Mouse (Mus musculus) right cerebral cortex, postnatal 25 days (tissue): ENCODE data around the gene Il10rb.

Experiments used
- DNase-seq: peaks from one replicate; pipeline ENCODE4 v3.0.0; 2022

Il10rb gene

DNA sequence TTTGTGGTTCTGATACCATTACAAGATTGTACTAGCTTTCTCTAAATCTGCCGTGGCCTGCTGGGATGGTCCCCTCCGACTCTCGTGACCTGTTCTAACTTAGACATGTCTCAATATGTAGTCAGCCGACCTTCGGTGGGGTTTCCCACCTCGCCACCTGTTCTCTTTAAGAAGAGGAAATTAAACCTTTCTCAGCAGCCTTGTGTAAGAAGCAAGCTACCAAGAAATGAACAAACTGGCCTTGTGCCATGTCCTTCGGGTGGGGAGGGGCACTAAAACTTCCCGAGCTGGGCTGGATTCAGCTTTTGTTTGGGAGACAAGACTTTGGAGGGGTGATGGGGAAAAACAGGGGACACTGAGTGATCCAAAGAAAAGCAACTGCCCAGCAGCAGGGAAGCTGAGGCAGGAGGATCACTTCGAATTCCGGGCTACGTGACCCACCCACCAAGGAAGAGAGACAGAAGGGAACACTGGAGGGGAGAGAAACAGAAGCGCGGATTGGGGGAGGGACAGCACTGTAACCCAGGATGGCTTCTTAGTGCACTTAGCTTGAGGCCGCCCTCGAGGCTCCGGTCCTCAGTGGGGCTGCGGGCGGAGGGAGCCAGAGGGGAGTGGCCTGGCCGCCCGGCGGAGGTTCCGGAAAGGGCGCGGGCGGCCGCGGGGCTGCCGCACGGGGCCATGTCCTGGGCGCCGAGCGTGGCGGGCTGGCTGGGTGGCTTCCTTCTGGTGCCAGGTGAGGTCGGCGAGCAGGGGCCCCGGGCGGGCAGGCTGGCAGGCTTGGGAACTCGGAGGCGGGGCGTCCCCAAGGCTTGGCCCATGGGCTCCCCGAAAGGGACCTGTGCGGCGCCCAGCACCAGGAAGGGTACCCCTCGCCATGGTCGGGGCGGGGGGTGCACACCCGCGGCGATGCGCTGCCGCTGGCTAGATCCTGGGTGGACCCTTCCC, at the start of gene Il10rb:
Il10rb (plus strand) TSS at position 525 of the 945 bp plus-strand sequence.
- DNase-seq: peak; percentile 55

DNA sequence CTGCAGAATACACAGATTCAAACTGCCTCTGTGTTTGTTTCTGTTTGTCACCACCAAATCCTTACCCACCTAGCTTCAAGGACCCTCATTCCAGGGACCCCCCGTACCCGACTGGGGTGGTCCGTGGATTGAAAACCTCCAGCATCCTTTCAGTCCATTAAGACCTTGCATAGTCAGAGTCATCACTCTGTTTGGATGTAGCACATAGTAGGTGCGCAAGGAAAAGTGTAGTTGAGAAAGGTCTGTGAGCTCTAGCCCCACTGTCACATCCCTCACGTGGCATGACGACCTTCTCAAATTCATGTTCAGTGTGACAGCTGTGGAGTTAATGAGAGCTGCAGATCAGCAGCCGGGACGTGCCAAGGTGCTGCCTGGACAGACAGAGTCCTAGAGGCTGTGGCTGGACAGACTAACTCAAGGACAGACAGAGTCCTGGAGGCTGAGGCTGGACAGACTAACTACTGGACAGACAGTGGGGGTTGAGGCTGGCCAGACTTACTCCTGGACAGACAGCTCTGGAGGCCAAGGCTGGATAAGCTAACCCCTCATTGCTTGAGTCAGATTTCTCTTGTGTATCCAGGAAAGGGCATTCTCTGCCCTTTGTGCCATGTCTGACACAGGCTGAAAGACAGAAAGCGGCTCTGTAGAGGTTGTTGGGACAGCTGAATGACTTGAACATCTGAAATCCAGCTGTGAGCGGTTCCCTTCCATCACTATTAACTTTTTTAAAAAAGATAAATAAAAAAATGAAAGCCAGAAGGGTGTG, 49.0 kb upstream of the Il10rb start:
- DNase-seq: no peak

DNA sequence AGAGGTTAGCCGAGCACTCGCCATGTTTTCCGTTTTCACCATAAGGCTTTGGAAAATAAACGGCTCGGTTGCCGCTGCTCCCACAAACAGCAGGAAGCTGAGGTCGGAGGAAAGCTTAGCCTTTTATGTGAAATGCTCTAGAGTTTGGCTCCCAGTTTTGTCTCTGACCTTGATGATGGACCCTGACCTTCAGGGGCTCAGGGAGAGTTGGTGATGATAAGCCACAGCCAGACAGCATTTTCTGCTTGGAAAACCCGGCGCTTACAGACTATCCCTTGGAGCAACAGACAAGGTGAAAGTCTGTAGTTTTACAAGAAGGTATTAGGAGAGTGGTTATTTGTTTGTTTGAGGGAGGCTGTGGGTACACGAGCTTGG, 48.5 kb upstream of the Il10rb start:
- DNase-seq: no peak

DNA sequence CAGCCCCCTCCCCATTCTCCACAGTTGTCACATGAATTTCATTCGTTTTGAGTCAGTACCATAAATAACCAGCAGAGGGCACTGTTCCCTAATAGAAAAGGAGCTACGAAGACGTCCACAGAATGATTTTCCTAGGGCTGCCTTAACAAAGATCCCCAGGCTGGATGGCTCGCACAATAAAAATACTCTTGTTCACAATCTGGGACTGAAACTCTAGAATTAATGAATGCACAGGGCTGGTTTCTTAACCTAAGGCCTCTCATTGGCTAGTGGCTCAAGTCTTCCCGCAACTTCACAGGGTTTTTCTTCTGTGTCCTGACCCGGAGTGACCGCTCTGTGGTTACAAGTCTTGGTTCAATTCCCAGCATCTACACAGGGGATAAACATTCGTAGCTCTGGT, 47.4 kb upstream of the Il10rb start:
- DNase-seq: no peak

DNA sequence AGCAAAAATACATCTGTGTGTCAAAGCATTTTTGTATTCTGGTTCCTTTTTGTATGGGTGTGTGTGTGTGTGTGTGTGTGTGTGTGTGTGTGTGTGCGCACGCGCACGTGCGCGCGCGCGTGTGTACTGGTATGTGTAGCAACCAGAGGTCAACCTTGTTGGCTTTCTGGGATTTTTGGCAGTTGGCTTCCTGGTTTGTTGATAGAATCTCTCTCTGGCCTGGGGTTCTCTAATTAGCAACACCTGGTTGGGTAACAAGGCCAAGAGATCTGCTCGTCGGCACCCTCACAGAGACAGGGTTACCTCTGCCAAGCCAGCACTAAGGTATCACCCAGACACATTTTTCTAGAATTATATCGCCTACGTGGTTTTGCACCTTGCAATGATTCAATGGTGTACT, 46.4 kb upstream of the Il10rb start:
- DNase-seq: no peak

DNA sequence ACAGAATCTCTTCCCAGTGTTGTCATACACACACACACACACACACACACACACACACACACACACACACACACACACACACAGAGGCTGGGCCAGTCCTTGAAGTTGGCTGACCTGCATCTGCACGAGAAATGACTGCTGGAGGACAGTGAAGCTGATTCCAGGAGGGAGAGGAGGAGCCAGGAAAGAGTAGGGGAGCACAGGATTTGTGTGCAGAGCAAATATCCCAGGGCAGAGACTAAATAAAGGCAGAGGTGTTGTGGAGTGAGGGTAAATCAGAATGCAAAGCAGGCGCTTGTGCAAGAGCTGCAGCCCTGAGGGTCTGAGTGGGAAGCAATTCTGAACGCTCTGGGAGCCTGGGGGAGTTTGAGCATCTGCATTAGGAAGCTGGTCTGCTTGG, 45.8 kb upstream of the Il10rb start:
- no peak for DNase-seq

DNA sequence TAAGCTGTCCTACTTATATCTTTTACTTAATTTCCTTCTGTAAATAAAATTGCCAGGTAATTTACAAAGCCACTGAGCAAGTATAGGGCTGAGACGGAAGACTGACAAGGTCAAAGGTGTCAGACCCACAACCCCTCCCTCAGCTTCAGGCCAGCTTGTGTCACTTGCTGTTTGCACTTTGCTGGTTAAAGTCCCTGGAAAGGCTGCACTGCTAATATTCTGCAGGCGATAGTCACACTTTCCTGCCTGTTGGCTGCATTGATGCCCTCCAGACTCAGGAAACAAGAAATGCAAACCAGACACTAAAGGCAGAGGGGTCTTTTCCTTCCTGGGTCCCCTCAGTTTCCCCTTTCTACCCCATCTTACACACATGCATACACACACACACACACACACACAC, 44.0 kb upstream of the Il10rb start:
- no peak for DNase-seq

DNA sequence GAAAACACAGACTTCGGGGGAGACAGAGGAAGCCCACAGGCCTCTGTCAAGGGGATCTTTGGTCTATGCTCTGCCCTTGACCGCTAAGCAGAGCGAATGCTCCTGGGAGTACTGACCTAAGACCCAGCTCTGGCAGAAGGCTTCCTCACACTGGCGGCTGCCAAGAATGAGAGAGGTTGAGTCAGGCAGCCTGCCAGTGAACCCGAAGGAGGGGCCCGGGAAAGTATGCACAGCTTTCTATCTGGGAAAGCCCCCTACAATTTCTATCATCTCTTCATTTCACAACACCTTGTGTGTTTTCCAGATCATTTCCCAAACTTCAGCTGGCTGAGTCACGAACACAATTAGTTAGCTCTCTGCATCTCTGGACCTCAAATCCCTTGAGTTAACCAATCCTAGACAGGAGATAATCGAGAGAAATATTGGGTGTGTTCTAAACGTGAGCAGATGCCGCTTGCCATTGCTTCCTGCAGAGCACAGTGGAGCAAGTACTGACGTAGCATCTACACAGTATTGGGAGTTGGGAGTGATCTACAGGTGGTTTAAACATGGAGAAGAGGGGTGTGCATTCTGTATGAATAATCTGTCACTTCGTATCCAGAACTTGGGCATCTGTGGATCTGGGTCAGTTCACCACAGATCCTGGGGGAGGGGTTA, 43.2 kb upstream of the Il10rb start:
- DNase-seq: no peak

DNA sequence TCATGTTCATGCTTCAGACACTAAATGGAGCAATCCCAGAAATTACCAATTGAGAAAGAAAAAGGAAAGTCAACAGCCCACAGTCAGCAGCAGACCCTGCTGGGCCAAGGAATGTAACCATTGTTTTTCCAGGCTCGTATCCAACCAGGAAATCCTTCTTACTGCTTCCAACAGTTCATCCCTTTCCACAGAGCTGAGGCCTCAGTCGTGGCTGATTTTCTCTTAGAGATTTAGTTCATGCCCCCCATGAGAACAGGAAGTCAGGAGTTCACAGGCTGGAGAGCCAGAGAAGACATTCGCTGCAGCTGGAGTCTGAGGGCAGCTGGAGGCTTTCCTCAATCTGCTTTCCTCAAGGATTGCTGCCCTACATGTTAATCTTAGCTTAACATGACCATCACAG, 42.5 kb upstream of the Il10rb start:
- no peak for DNase-seq

DNA sequence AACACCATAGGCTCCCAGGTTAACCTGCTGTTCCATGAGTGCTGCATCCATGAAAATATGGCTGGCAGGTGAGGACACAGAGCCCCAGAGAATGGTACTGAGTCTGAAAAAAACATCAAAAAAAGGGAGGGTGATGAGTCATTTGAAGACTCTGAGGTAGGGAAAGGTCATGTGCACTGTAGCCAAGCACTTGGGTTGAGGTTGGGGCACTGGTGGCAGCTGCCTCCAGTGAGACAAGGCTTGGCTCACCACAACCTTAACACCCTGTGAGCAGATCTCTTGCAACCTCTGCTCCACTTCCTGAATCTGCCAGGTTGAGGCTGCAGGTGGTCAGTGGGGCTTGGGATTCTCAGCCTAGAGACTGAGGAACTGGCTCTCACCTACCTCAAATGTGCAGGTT, 39.4 kb upstream of the Il10rb start:
- DNase-seq: no peak

DNA sequence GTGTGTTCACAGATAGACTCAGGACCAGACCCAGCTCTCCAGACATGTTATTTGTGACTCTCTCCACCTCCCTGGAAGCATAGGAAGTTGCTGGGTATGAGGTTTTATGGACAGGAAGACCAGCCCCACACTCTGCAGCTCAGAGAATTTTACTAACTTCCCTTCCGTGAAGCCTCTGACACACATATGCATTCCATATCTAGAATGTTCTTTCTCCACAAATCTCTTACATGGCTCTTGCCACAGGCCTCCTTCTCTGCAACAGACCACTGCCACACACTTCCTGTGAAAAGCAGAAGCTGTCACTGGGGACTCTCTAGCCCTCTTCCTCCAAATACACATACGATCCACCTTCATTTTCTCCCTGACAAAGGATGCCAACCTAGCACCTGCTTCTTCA, 38.9 kb upstream of the Il10rb start:
- no peak for DNase-seq

DNA sequence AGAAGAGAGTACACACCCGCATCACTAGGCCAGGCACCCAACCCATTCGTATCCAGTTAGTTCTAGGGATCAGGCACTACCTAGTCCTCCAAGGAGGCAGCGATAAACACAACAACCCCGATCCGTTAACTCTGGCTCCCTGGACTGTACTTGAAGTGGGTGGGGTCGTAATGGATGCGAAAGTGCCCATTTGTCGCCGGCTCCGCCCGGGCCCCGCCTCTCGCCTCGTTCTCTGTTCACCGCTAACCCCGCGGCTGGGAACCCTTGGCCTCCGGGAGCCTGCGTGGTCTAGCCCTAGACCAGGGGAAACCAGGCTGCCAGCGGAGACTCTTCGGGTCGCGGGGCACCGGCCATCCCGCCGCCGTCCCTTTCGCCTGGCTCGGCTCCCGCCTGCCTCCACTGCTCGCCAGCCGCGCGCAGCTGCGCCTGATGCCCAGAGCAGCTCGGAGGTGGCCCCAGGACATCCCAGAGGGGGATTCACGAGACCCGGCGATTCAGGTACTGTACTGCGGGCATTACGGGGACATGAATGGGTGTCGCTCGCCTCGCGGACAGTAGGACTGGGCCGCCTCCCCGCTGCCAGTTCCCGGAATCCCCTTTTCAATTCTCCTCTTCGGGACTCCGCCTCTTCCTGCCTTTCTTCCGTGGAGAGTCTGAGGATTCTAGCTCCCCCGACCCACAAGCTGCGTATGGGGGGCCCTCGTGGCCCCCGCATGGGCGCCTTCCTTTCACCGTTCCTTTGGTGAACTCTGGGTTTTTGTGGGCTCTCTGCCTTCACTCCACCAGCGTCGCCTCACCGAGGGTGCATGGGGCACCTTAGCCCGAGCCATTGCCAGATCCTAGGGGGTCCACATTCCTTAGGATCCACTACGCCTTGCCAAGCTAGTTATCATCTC, 33.1 kb upstream of the Il10rb start, which contains the start of gene Ifnar2:
Ifnar2 (plus strand) TSS at position 207 of the 896 bp plus-strand sequence.
- DNase-seq: peak; percentile 83

DNA sequence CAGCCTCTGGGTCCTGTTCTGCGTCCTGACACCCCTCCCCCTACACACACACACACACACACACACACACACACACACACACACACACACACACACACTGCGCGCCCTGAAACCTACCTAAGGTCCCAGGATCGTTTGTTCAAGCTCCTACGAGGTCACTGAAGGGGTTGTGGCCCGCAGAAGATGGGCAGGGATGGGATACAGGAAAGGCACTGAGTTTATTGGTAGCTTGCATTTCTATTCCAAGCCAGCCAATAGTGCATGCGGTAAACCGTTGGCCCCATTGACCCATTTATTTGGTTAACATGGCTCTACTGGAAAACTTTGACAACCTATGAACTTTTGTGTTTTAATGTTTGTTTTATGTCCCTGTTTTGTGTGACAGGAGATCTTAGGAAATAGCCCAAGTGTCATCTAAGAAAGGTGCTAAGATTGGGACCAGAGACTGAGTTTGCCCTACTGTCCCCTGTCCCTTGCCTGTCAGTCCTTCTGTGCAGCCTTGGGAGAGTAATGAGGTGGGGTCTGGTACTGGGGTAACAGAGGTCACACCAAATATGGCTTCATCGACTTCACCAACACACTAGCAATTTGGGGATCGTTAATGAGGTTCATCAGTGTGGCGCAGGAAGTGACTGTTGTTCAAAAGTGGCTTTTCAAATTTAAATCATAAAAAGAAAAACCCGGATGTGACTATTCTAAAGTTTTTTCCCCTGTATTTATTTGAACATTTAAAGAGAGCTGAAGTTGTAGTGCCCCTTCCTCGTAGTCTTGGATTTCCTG, 32.3 kb upstream of the Il10rb start:
- no peak for DNase-seq

DNA sequence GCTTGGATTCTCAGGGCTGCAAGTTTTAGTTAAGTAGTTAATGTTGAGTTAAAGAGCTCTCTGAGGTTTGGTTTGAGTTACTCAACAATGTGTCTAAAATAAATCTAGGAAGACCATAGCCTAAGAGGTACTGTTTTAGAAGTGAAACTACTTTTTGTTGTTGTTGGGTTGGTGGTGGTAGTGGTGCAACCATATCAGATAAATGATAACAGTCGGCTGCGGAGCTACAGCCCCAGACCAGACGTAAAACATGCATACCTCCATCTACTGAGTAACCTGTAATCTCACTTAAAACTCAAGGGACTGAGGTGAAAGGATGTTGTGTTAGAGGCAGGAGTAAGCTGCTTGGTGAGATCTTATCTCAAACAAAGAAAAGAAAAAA, 31.7 kb upstream of the Il10rb start:
- DNase-seq: no peak

DNA sequence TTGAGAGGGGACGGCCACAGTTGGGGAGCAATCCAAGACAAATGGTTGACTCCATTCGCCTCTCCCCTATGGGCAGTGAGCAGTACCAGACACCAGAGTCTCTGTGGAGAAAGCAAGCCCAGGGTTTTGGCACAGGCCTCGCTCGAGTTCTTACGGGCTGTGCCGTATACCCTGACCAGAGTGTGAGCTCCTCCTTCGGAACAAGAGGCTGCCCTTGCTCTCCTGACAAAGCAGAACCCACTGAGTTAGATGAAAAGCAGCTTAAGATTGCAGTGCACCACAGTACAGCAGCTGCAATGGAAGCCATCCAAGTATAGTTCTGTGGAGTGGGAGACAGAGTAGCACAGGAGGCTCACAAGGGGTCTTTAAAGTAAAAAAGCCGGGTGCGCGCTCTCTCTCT, 29.3 kb upstream of the Il10rb start:
- no peak for DNase-seq

DNA sequence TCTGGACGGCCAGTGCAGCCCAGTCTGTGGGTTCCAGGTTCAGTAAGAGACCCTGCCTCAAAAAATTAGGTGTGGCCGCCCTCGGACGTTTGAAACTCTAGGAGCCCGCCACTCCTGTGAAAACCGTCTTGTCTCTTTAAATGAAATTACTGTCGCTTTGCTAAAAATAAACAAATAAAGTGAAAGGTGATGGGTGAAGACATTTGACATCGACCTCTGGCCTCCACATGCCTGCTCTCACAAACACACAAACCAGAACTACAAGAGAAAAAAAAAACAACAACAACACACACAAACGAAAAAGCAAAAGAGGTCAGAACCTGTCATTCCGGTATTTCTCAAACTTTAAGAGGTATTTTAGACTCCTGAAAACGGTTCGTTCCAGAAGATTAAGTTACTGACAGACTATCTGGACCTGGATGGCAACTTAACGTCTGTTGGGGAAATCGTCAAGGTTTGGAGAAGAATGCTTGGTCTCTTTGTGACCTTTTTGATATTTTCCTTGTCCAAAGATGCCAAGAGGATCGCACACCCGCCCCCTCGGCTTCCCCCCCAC, 27.5 kb upstream of the Il10rb start:
- DNase-seq: no peak

DNA sequence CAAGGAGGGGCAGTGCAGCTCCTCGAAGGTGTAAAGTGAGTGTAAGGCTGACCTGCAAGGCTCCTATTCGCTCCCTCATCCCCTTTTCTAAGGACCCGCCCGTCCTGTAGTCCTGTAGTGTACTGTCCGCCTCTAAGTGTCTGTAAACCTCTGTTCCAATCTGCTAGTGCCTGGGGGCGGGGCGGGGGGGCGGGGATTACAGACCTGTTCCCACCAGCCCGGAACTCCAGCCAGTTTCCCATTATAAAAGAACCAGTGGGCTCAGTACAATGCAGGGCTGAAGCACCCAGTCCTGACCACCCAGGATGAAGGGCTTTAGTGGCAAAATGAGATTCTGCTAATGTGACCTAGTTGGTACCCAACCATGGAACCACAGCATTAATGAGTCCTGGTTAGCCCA, 27.0 kb upstream of the Il10rb start:
- no peak for DNase-seq

DNA sequence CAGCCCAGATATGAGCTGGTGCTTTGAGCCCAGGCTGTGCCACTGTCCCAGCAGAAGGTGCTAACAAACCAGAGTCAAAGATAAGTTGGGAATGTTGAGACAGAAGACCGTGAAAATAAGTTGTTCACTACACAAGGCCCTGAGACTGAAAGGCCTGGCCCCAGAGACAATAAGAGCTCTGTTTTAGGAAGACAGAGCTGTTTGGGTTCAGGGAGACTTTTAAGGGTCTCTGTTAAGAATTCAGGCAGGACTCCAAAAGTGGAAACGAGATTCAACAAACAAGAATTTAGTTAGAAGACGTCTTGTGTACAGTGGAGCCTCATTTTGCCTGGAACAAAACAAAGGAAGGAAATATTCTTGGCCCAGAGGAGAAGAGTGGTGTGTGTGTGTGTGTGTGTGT, 26.6 kb upstream of the Il10rb start:
- DNase-seq: no peak

DNA sequence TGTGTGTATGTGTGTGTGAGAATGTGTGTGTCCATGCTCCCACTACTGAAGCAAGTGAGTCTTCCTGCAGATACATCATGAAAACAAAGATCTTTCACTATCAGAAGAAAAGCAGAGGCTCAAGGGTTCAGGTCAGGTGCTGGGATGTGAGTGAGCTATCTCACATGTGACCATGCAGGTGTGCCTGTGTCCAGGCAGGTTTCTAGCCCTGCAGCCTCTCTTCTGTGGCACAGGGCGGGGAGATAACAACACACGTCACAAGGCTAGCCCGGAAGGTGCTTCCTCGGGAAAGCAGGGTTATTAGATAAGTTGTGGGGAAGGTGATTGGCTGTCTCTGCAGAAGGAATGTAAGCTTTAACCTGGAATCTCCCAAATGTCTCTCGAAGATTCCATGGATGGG, 25.8 kb upstream of the Il10rb start:
- no peak for DNase-seq

DNA sequence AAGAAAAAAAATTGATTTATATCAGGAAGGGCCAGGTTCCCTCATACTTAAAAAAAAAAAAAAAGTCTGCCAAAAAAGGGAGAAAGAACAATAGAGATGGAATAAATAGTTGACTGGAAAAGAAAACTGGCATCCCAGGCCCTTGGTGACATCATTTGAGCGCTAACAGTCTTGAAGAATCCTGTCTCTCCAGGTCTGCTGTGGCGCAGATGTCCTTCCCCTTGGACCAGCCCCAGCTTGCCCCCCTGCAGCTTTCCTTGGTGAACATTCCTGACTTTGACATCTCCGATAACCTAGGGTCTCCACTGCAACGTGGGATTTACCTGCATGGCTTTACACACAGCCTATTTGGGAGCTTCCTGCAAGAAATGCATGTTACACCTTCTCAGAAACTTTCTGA, 24.4 kb upstream of the Il10rb start:
- no peak for DNase-seq

DNA sequence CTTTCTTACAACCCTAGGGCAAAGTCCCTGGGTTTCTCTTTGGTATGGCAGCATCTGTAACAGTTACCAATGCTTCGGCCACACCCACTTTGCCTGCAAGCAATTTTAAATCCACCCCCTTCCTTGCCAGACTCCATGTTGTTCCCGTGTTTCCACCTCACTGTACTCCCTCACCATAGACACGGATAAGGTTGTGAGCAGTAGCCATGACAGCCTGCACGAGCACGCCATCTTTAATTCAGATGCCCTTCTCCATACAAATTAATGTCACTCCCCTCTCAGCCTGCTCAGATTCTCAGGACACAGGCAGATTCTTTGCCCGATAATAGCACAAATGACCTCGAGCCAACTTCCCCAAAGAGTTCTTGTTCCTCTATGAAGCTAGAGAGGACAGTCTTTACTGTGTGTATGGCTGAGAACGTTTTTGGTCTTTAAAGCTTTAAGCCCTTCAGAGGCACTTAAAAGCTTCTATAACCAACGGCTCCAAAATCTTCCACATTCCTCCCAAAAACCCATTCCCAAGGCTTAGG, 23.6 kb upstream of the Il10rb start:
- no peak for DNase-seq
